Mouse (Mus musculus) thymus, adult 2 months (tissue): Measurements from ENCODE around the gene Etv6. TPM values are rescaled to one million over a fixed set of nuclear protein-coding genes. Genes with fewer than 3 reads are reported as not detected.

Source experiments
- DNase-seq: peaks from one replicate; pipeline ENCODE4 v3.0.0; 2021
- H3K27ac ChIP-seq: fragments of 200-500 bp; 2 replicates; pipeline ENCODE4 v1.5.1; 2012; ENCODE audit warnings: low read length, control low read depth; ENCODE audit not compliant: control insufficient read depth, insufficient read depth
- H3K27me3 ChIP-seq: fragments of 200-500 bp; 2 replicates; pipeline ENCODE4 v1.6.1; 2012; ENCODE audit warnings: mild to moderate bottlenecking, low read length, moderate library complexity, mixed read lengths; ENCODE audit not compliant: control insufficient read depth, insufficient read depth
- H3K36me3 ChIP-seq: fragments of 200-500 bp; 2 replicates; pipeline ENCODE4 v1.6.1; 2012; ENCODE audit warnings: mild to moderate bottlenecking, low read length, moderate library complexity; ENCODE audit not compliant: control insufficient read depth, insufficient read depth
- H3K4me1 ChIP-seq: fragments of 200-500 bp; replicated peaks from 2 replicates; pipeline ENCODE4 v1.6.1; 2012; ENCODE audit warnings: low read length; ENCODE audit not compliant: control insufficient read depth, insufficient read depth
- H3K4me3 ChIP-seq: fragments of 200-500 bp; 2 replicates; pipeline ENCODE4 v1.5.1; 2012; ENCODE audit warnings: mild to moderate bottlenecking, low read length, control low read depth, moderate library complexity; ENCODE audit not compliant: control insufficient read depth, insufficient read depth
- CTCF ChIP-seq: fragments of 200-500 bp; IDR thresholded peaks from 2 replicates; pipeline ENCODE4 v1.5.1; 2012; ENCODE audit warnings: mild to moderate bottlenecking, control low read depth, low read length, moderate library complexity, borderline replicate concordance; ENCODE audit not compliant: control insufficient read depth, poor library complexity, insufficient read depth; ENCODE audit errors: extremely low read depth
- POLR2A ChIP-seq: fragments of 200-500 bp; IDR thresholded peaks from 2 replicates; pipeline ENCODE4 v1.6.1; 2012; ENCODE audit warnings: mild to moderate bottlenecking, low read length, control low read depth, moderate library complexity; ENCODE audit not compliant: control insufficient read depth, poor library complexity, insufficient read depth; ENCODE audit errors: extremely low read depth
- WGBS: fragments of 180-500 bp; shearing (Covaris S2); methylation state at CpG from one replicate; pipeline ENCODE4 v1.1.7; 2018; 5-methylcytosine and 5-hydroxymethylcytosine counted together
- polyA plus RNA-seq: library from polyadenylated mRNA; depleted of rRNA; stranded (reverse); fragments of >200 nt; gene quantifications from 2 replicates; pipeline ENCODE4 v1.2.3, GENCODE M21; 2012

Gene Etv6
- polyA plus RNA-seq, 1 experiment, result 43.8 TPM

- no peaks in the 10 kb centered on the region for H3K27me3 ChIP-seq
- H3K36me3 ChIP-seq, result no peaks in the 10 kb centered on the region
- H3K4me3 ChIP-seq, result no peak overlapping the region
- WGBS, result 74% methylated on average over 6 of the region's 6 CpGs
- TF ChIP-seq POLR2A (no peak), CTCF (no peak)
- H3K4me1 ChIP-seq, result peaks cover 35% of the 10 kb centered on the region
- H3K27ac ChIP-seq, result no peak overlapping the region
- no peak for DNase-seq
Measured at GRCm38 (mm10) chr6:134173439-134173838, 137.9 kb downstream of the Etv6 start.

GRCm38 (mm10) chr6:134175059-134175458 is 139.6 kb downstream of the Etv6 start:
- peaks cover 33% of the 10 kb centered on the region for H3K4me1 ChIP-seq
- H3K36me3 ChIP-seq, result no peaks in the 10 kb centered on the region
- TF ChIP-seq POLR2A (no peak), CTCF (no peak)
- peak overlapping the region; percentile 44; the same call in 1 of the 2 replicates for H3K27ac ChIP-seq
- 15% methylated on average over 9 of the region's 9 CpGs for WGBS
- no peak overlapping the region for H3K4me3 ChIP-seq
- no peaks in the 10 kb centered on the region for H3K27me3 ChIP-seq
- DNase-seq, result no peak

GRCm38 (mm10) chr6:134177196-134177595 is 141.7 kb downstream of the Etv6 start:
- Histone ChIP-seq H3K27me3 (no peaks in the 10 kb centered on the region), H3K36me3 (no peaks in the 10 kb centered on the region), H3K4me3 (no peak overlapping the region), H3K27ac (no peak overlapping the region), H3K4me1 (peaks cover 18% of the 10 kb centered on the region)
- TF ChIP-seq CTCF, result no peak
- no peak for TF ChIP-seq POLR2A
- DNase-seq, result no peak
- WGBS, result 91% methylated on average over 5 of the region's 5 CpGs

GRCm38 (mm10) chr6:134182301-134182948 is 146.9 kb downstream of the Etv6 start:
- 92% methylated on average over 17 of the region's 17 CpGs for WGBS
- TF ChIP-seq CTCF (no peak), POLR2A (no peak)
- Histone ChIP-seq H3K27me3 (no peaks in the 10 kb centered on the region), H3K4me3 (no peak overlapping the region), H3K36me3 (no peaks in the 10 kb centered on the region), H3K27ac (no peak overlapping the region), H3K4me1 (peaks cover 28% of the 10 kb centered on the region)
- no peak for DNase-seq

- Histone ChIP-seq H3K4me1 (peaks cover 35% of the 10 kb centered on the region), H3K4me3 (no peak overlapping the region), H3K27ac (0 out of 2 replicates have a peak overlapping the region, but pooled peaks have one; percentile 3), H3K27me3 (no peaks in the 10 kb centered on the region), H3K36me3 (no peaks in the 10 kb centered on the region)
- no peak for DNase-seq
- 41% methylated on average over 11 of the region's 11 CpGs for WGBS
- TF ChIP-seq CTCF (no peak), POLR2A (no peak)
Measured at GRCm38 (mm10) chr6:134183592-134184342, 148.3 kb downstream of the Etv6 start.

- Histone ChIP-seq H3K27me3 (no peaks in the 10 kb centered on the region), H3K4me1 (peaks cover 45% of the 10 kb centered on the region), H3K27ac (no peak overlapping the region; the same call in 1 of the 2 replicates), H3K36me3 (no peaks in the 10 kb centered on the region), H3K4me3 (no peak overlapping the region)
- WGBS, result 5% methylated on average over 6 of the region's 6 CpGs
- peak; percentile 23 for DNase-seq
- no peak for TF ChIP-seq POLR2A
- no peak for TF ChIP-seq CTCF
Measured at GRCm38 (mm10) chr6:134186286-134186903, 150.9 kb downstream of the Etv6 start.
